Mouse (Mus musculus): ENCODE measurements at regions not wholly inside any gene's neighbourhood (a gene's known extent, or its start where the extent isn't known, plus 50 kb on each side); places are given as distances from the start of the nearest gene placed in this dataset.

- DNase-seq, result no peak
These were observed 911.9 kb downstream of the Speer2 start for GRCm38 (mm10) chr16:68951508-68952236.

- peak; percentile 11 to 19 for DNase-seq
These were observed 952.7 kb downstream of the Speer2 start for GRCm38 (mm10) chr16:68910821-68911220.

GRCm38 (mm10) chr16:68898136-68898535, 965.4 kb downstream of the Speer2 start:
- DNase-seq, result peak; percentile 8 to 14

- DNase-seq, result no peak
These were observed 1014.8 kb downstream of the Speer2 start for GRCm38 (mm10) chr16:68848733-68849132.
